Mouse (Mus musculus) heart, postnatal 0 days (tissue): ENCODE data around the gene Parp14. TPM values are rescaled to one million over a fixed set of nuclear protein-coding genes. Genes with fewer than 3 reads are reported as not detected.

Experiments
- ATAC-seq: fragments of 200-750 bp; cut with Nextera tagmentation; 2 replicates; pipeline ENCODE4 v1.8.0; 2017; ENCODE audit warnings: low read depth, moderate number of reproducible peaks, moderate library complexity; ENCODE audit not compliant: insufficient read depth
- DNase-seq: peaks from one replicate; pipeline ENCODE4 v3.0.0-alpha.2; 2016; ENCODE audit warnings: low spot score
- H3K27ac ChIP-seq: fragments of 300-500 bp; sonication (generic); 2 replicates; pipeline ENCODE4 v1.5.1; 2014; ENCODE audit warnings: low read depth, mild to moderate bottlenecking
- H3K27me3 ChIP-seq: fragments of 300-500 bp; sonication (generic); 2 replicates; pipeline ENCODE4 v1.6.1; 2014; ENCODE audit warnings: low read length, mixed read lengths; ENCODE audit not compliant: control insufficient read depth, insufficient read depth
- H3K36me3 ChIP-seq: fragments of 300-500 bp; sonication (generic); replicated peaks from 2 replicates; pipeline ENCODE4 v1.6.1; 2014; ENCODE audit warnings: low read length, mixed read lengths; ENCODE audit not compliant: control insufficient read depth, insufficient read depth
- H3K4me1 ChIP-seq: fragments of 300-500 bp; sonication (generic); 2 replicates; pipeline ENCODE4 v1.6.1; 2014; ENCODE audit warnings: antibody characterized with exemption; ENCODE audit not compliant: control insufficient read depth, insufficient read depth
- H3K4me2 ChIP-seq: fragments of 300-500 bp; sonication (generic); 2 replicates; pipeline ENCODE4 v1.6.1; 2014; ENCODE audit warnings: low read depth, mild to moderate bottlenecking, low read length, moderate library complexity
- H3K4me3 ChIP-seq: fragments of 300-500 bp; sonication (generic); 2 replicates; pipeline ENCODE4 v1.5.1; 2014; ENCODE audit warnings: low read depth, low read length
- H3K9ac ChIP-seq: fragments of 300-500 bp; sonication (generic); replicated peaks from 2 replicates; pipeline ENCODE4 v1.6.1; 2014; ENCODE audit warnings: low read depth, low read length, mixed read lengths
- H3K9me3 ChIP-seq: fragments of 300-500 bp; sonication (generic); replicated peaks from 2 replicates; pipeline ENCODE4 v1.6.1; 2016; ENCODE audit warnings: low read length; ENCODE audit not compliant: control insufficient read depth
- CTCF ChIP-seq: IDR thresholded peaks from 2 replicates; pipeline ENCODE4 v1.5.1; 2016; ENCODE audit warnings: antibody characterized with exemption, control low read depth, low read depth
- EP300 ChIP-seq: IDR thresholded peaks from 2 replicates; pipeline ENCODE4 v1.6.1; 2016; ENCODE audit warnings: antibody characterized with exemption, low read depth
- WGBS: fragments of 180-500 bp; shearing (Covaris S2); extraction: QIAGEN DNeasy Blood & Tissue Kit; methylation state at CpG from one replicate; pipeline ENCODE4 v1.1.7; 2014; 5-methylcytosine and 5-hydroxymethylcytosine counted together
- polyA plus RNA-seq: library from polyadenylated mRNA; unstranded; fragments of >200 nt; fragmentation: Nextera tagmentation; extraction: Ambion mirVana; gene quantifications from 2 replicates; pipeline ENCODE4 v1.2.1, GENCODE M21; 2015
- total RNA-seq: library from RNA; depleted of rRNA; stranded (reverse); fragments of >200 nt; gene quantifications from 2 replicates; pipeline ENCODE4 v1.2.3, GENCODE M21; 2014; ENCODE audit warnings: low replicate concordance; rRNA removed

The Parp14 gene
- total and polyA plus RNA-seq, 2 experiments from 2014 or later: 1.4 to 3.5 TPM

- Histone ChIP-seq H3K9me3 (no peaks in the 10 kb centered on the region), H3K4me2 (no peak overlapping the region), H3K36me3 (0 out of 2 replicates have a peak, but pooled peaks cover 4% of the 10 kb centered on the region), H3K27ac (no peak overlapping the region), H3K4me3 (no peak overlapping the region), H3K9ac (no peak overlapping the region), H3K4me1 (peaks cover 14% of the 10 kb centered on the region), H3K27me3 (no peaks in the 10 kb centered on the region)
- DNase-seq: no peak
- no peak for ATAC-seq
- WGBS: 91% methylated on average over 6 of the region's 6 CpGs
- TF ChIP-seq CTCF (no peak), EP300 (no peak)
These were observed 84.2 kb downstream of the Parp14 start for GRCm38 (mm10) chr16:35787163-35787562.

GRCm38 (mm10) chr16:35784134-35784725, 87.1 kb downstream of the Parp14 start:
- H3K4me1 ChIP-seq: peaks cover 13% of the 10 kb centered on the region
- no peak overlapping the region for H3K27ac ChIP-seq
- H3K9ac ChIP-seq: no peak overlapping the region
- no peak overlapping the region for H3K4me3 ChIP-seq
- 0 out of 2 replicates have a peak, but pooled peaks cover 4% of the 10 kb centered on the region for H3K36me3 ChIP-seq
- H3K27me3 ChIP-seq: no peaks in the 10 kb centered on the region
- ATAC-seq: no peak
- DNase-seq: no peak
- no peaks in the 10 kb centered on the region for H3K9me3 ChIP-seq
- TF ChIP-seq CTCF (no peak), EP300 (no peak)
- no peak overlapping the region for H3K4me2 ChIP-seq
- 51% methylated on average over 7 of the region's 7 CpGs for WGBS

GRCm38 (mm10) chr16:35783207-35783573, 88.2 kb downstream of the Parp14 start:
- peaks cover 5% of the 10 kb centered on the region; the same call in 1 of the 2 replicates for H3K4me1 ChIP-seq
- no peak for ATAC-seq

More at GRCm38 (mm10) chr16:35783207-35783573, 88.2 kb downstream of the Parp14 start:
- 0 out of 2 replicates have a peak, but pooled peaks cover 4% of the 10 kb centered on the region for H3K36me3 ChIP-seq
- no peak for DNase-seq
- H3K27ac ChIP-seq: no peak overlapping the region
- H3K9me3 ChIP-seq: no peaks in the 10 kb centered on the region
- no peak overlapping the region for H3K4me3 ChIP-seq
- WGBS: 72% methylated on average over 3 of the region's 3 CpGs
- no peak for TF ChIP-seq CTCF
- TF ChIP-seq EP300: no peak
- H3K9ac ChIP-seq: no peak overlapping the region
- no peak overlapping the region for H3K4me2 ChIP-seq
- no peaks in the 10 kb centered on the region for H3K27me3 ChIP-seq

Other genes with a start within 250 kb of the Parp14 start
- gene Dirc2, start 102.2 kb downstream of the Parp14 start, total RNA-seq: 38.3 and 39.8 TPM in 2 replicates
- 15.3 and 16.1 TPM in 2 replicates for gene Dirc2, start 102.2 kb downstream of the Parp14 start, polyA plus RNA-seq
- gene Hspbap1, start 101.2 kb downstream of the Parp14 start, total RNA-seq: 1.0 and 5.5 TPM in 2 replicates
- gene Hspbap1, start 101.2 kb downstream of the Parp14 start, polyA plus RNA-seq: 5.0 and 5.7 TPM in 2 replicates
- 9.7 and 26.6 TPM in 2 replicates for gene Parp9, start 66.9 kb upstream of the Parp14 start, total RNA-seq
- gene Parp9, start 66.9 kb upstream of the Parp14 start, polyA plus RNA-seq: 9.0 and 11.4 TPM in 2 replicates
- 8.1 and 11.2 TPM in 2 replicates for gene Dtx3l, start 67.6 kb upstream of the Parp14 start, total RNA-seq
- 5.1 and 5.6 TPM in 2 replicates for gene Dtx3l, start 67.6 kb upstream of the Parp14 start, polyA plus RNA-seq
- gene Kpna1, start 107.2 kb upstream of the Parp14 start, total RNA-seq: 46.3 and 55.0 TPM in 2 replicates
- 29.4 and 37.3 TPM in 2 replicates for gene Kpna1, start 107.2 kb upstream of the Parp14 start, polyA plus RNA-seq
- 5.4 and 7.8 TPM in 2 replicates for gene Wdr5b, start 169.6 kb upstream of the Parp14 start, total RNA-seq
- gene Wdr5b, start 169.6 kb upstream of the Parp14 start, polyA plus RNA-seq: 5.8 and 6.8 TPM in 2 replicates
- gene Fam162a, start 200.1 kb upstream of the Parp14 start, total RNA-seq: 126 and 370 TPM in 2 replicates
- gene Fam162a, start 200.1 kb upstream of the Parp14 start, polyA plus RNA-seq: 755 and 772 TPM in 2 replicates
- 20.9 and 28.4 TPM in 2 replicates for gene Ccdc58, start 200.1 kb upstream of the Parp14 start, total RNA-seq
- gene Ccdc58, start 200.1 kb upstream of the Parp14 start, polyA plus RNA-seq: 79.2 and 82.6 TPM in 2 replicates